Mouse (Mus musculus): Measurements from ENCODE around the gene Papss2.

Papss2 gene

GRCm38 (mm10) chr19:32599436-32599835 lies 3.8 kb downstream of the Papss2 start:
- DNase-seq (ENCODE audit: low read depth, low spot score) = no peak

- no peak for DNase-seq (ENCODE audit: low read depth, low spot score)
Observed at GRCm38 (mm10) chr19:32601033-32601770, 5.6 kb downstream of the Papss2 start.

- DNase-seq (ENCODE audit: low read depth, low spot score) = no peak
Observed at GRCm38 (mm10) chr19:32603466-32603865, 7.9 kb downstream of the Papss2 start.

GRCm38 (mm10) chr19:32604127-32604526 lies 8.5 kb downstream of the Papss2 start:
- no peak for DNase-seq (ENCODE audit: low read depth, low spot score)

GRCm38 (mm10) chr19:32604563-32605252 lies 9.1 kb downstream of the Papss2 start:
- DNase-seq (ENCODE audit: low read depth, low spot score) = no peak

GRCm38 (mm10) chr19:32606227-32606827 lies 10.7 kb downstream of the Papss2 start:
- DNase-seq (ENCODE audit: low read depth, low spot score) = peak; percentile 25

- no peak for DNase-seq (ENCODE audit: low read depth, low spot score)
Observed at GRCm38 (mm10) chr19:32607036-32607435, 11.4 kb downstream of the Papss2 start.

- DNase-seq (ENCODE audit: low read depth, low spot score) = no peak
Observed at GRCm38 (mm10) chr19:32611386-32612092, 15.9 kb downstream of the Papss2 start.

- no peak for DNase-seq (ENCODE audit: low read depth, low spot score)
Observed at GRCm38 (mm10) chr19:32614046-32614771, 18.6 kb downstream of the Papss2 start.

- peak; percentile 28 for DNase-seq (ENCODE audit: low read depth, low spot score)
Observed at GRCm38 (mm10) chr19:32614772-32615099, 19.1 kb downstream of the Papss2 start.

- no peak for DNase-seq (ENCODE audit: low read depth, low spot score)
Observed at GRCm38 (mm10) chr19:32616646-32617045, 21.1 kb downstream of the Papss2 start.

- no peak for DNase-seq (ENCODE audit: low read depth, low spot score)
Observed at GRCm38 (mm10) chr19:32619739-32620138, 24.1 kb downstream of the Papss2 start.

GRCm38 (mm10) chr19:32620859-32621445 lies 25.4 kb downstream of the Papss2 start:
- DNase-seq (ENCODE audit: low read depth, low spot score) = no peak

GRCm38 (mm10) chr19:32622142-32622541 lies 26.6 kb downstream of the Papss2 start:
- DNase-seq (ENCODE audit: low read depth, low spot score) = no peak

GRCm38 (mm10) chr19:32626768-32627331 lies 31.3 kb downstream of the Papss2 start:
- no peak for DNase-seq (ENCODE audit: low read depth, low spot score)

GRCm38 (mm10) chr19:32627631-32628030 lies 32.0 kb downstream of the Papss2 start:
- DNase-seq (ENCODE audit: low read depth, low spot score) = no peak

- DNase-seq (ENCODE audit: low read depth, low spot score) = no peak
Observed at GRCm38 (mm10) chr19:32628572-32629132, 33.1 kb downstream of the Papss2 start.

- DNase-seq (ENCODE audit: low read depth, low spot score) = no peak
Observed at GRCm38 (mm10) chr19:32634916-32635315, 39.3 kb downstream of the Papss2 start.

GRCm38 (mm10) chr19:32637357-32638275 lies 42.0 kb downstream of the Papss2 start:
- no peak for DNase-seq (ENCODE audit: low read depth, low spot score)
